Mouse (Mus musculus): ENCODE measurements around the gene Olfr31.

Olfr31 gene

GRCm38 (mm10) chr14:14322528-14322927 is at the start of gene Olfr31:
Olfr31 (plus strand) TSS chr14:14322828.
- no peak for DNase-seq (ENCODE audit: low spot score in 2 of 2)

GRCm38 (mm10) chr14:14294426-14294825 is 28.2 kb upstream of the Olfr31 start:
- DNase-seq (ENCODE audit: low spot score in 2 of 2): no peak

- DNase-seq (ENCODE audit: low spot score in 2 of 2): no peak
Measured at GRCm38 (mm10) chr14:14308938-14309337, 13.7 kb upstream of the Olfr31 start.

- no peak for DNase-seq (ENCODE audit: low spot score in 2 of 2)
Measured at GRCm38 (mm10) chr14:14309416-14309815, 13.2 kb upstream of the Olfr31 start.

- peak; percentile 71 to 75 for DNase-seq (ENCODE audit: low spot score in 2 of 2)
Measured at GRCm38 (mm10) chr14:14345113-14345871, 22.7 kb downstream of the Olfr31 start.

- peak; percentile 56 to 67 for DNase-seq (ENCODE audit: low spot score in 2 of 2)
Measured at GRCm38 (mm10) chr14:14345948-14346812, 23.6 kb downstream of the Olfr31 start, which contains the start of gene Il3ra. Il3ra (plus strand) TSS chr14:14346275.

GRCm38 (mm10) chr14:14346813-14347100 is 24.1 kb downstream of the Olfr31 start:
- DNase-seq (ENCODE audit: low spot score in 2 of 2): no peak

GRCm38 (mm10) chr14:14347151-14347835 is 24.7 kb downstream of the Olfr31 start:
- DNase-seq (ENCODE audit: low spot score in 2 of 2): peak; percentile 30 to 34

GRCm38 (mm10) chr14:14347836-14348621 is 25.4 kb downstream of the Olfr31 start:
- DNase-seq (ENCODE audit: low spot score in 2 of 2): peak; percentile 39 to 47

- no peak for DNase-seq (ENCODE audit: low spot score in 2 of 2)
Measured at GRCm38 (mm10) chr14:14348674-14349401, 26.2 kb downstream of the Olfr31 start.

GRCm38 (mm10) chr14:14349485-14350262 is 27.0 kb downstream of the Olfr31 start:
- no peak for DNase-seq (ENCODE audit: low spot score in 2 of 2)

GRCm38 (mm10) chr14:14350263-14351147 is 27.9 kb downstream of the Olfr31 start:
- DNase-seq (ENCODE audit: low spot score in 2 of 2): no peak

GRCm38 (mm10) chr14:14351148-14351455 is 28.5 kb downstream of the Olfr31 start:
- no peak for DNase-seq (ENCODE audit: low spot score in 2 of 2)

GRCm38 (mm10) chr14:14351721-14352590 is 29.3 kb downstream of the Olfr31 start:
- DNase-seq (ENCODE audit: low spot score in 2 of 2): no peak

- no peak for DNase-seq (ENCODE audit: low spot score in 2 of 2)
Measured at GRCm38 (mm10) chr14:14352606-14353005, 30.0 kb downstream of the Olfr31 start.

- DNase-seq (ENCODE audit: low spot score in 2 of 2): no peak
Measured at GRCm38 (mm10) chr14:14353081-14353732, 30.6 kb downstream of the Olfr31 start.

- no peak for DNase-seq (ENCODE audit: low spot score in 2 of 2)
Measured at GRCm38 (mm10) chr14:14353740-14354510, 31.3 kb downstream of the Olfr31 start.
